Mouse (Mus musculus): ENCODE results near the gene Ndufa1. TPM values are rescaled to one million over a fixed set of nuclear protein-coding genes. Genes with fewer than 3 reads are reported as not detected.
A peak's percentile ranks its signal among the peaks of the same experiment; 100 is the strongest.
"Not testable (repeated sequence)": the region's sequence is repeated elsewhere in the genome, so short reads cannot be mapped to it uniquely, and the experiment has no call there.

The Ndufa1 gene
- 235 and 236 TPM in 2 replicates for polyA plus RNA-seq (2016; fragmentation: Nextera tagmentation; extraction: Ambion mirVana)

GRCm38 (mm10) chrX:37191105-37191743 lies at the start of gene Ndufa1, which contains the start of gene Rnf113a1:
Gene Ndufa1, minus strand, starts transcription at chrX:37191163.
Gene Rnf113a1, plus strand, starts transcription at chrX:37191245.
- ATAC-seq: peak; percentile 91
- Histone ChIP-seq H3K9me3 (replicated peaks) (no peaks in the 10 kb centered on the region), H3K4me3 (peak within 1 kb of the TSS; percentile 72), H3K4me1 (peaks cover 4% of the 10 kb centered on the region), H3K27ac (no peak within 1 kb of the TSS), H3K27me3 (replicated peaks) (no peaks in the 10 kb centered on the region), H3K9ac (peak within 1 kb of the TSS; percentile 75), H3K4me2 (peak within 1 kb of the TSS; percentile 78), H3K36me3 (no peaks in the 10 kb centered on the region)
- WGBS (ENCODE audit: insufficient replicate concordance): 6% methylated on average over 63 of the region's 63 CpGs

- H3K9ac ChIP-seq; H3K36me3 ChIP-seq; H3K4me3 ChIP-seq; H3K27ac ChIP-seq; ATAC-seq; H3K4me2 ChIP-seq; H3K4me1 ChIP-seq; H3K9me3 ChIP-seq (replicated peaks); H3K27me3 ChIP-seq (replicated peaks): not testable (repeated sequence)
- WGBS (ENCODE audit: insufficient replicate concordance): 52% methylated on average over 1 of the region's 1 CpGs
Observed at GRCm38 (mm10) chrX:37222158-37222557, 31.2 kb upstream of the Ndufa1 start, which contains the start of gene Rhox1. Gene Rhox1, minus strand, starts transcription at chrX:37222258.

- no peak for ATAC-seq
- 66% methylated on average over 10 of the region's 10 CpGs for WGBS (ENCODE audit: insufficient replicate concordance)
- no peaks in the 10 kb centered on the region for H3K36me3 ChIP-seq
Observed at GRCm38 (mm10) chrX:37210941-37211340, 20.0 kb upstream of the Ndufa1 start, which contains the start of gene Gm9. Gene Gm9, minus strand, starts transcription at chrX:37211041.

GRCm38 (mm10) chrX:37198676-37199075 lies 7.7 kb upstream of the Ndufa1 start:
- H3K36me3 ChIP-seq: no peaks in the 10 kb centered on the region
- no peak for ATAC-seq
- no peak overlapping the region for H3K4me2 ChIP-seq
- H3K9ac ChIP-seq: no peak overlapping the region
- H3K27ac ChIP-seq: no peak overlapping the region
- H3K27me3 ChIP-seq (replicated peaks): no peaks in the 10 kb centered on the region
- WGBS (ENCODE audit: insufficient replicate concordance): 29% methylated on average over 8 of the region's 8 CpGs
- H3K4me1 ChIP-seq: no peaks in the 10 kb centered on the region
- no peaks in the 10 kb centered on the region for H3K9me3 ChIP-seq (replicated peaks)
- H3K4me3 ChIP-seq: no peak overlapping the region

More at GRCm38 (mm10) chrX:37210941-37211340, 20.0 kb upstream of the Ndufa1 start, which contains the start of gene Gm9:
- no peaks in the 10 kb centered on the region for H3K9me3 ChIP-seq (replicated peaks)
- H3K4me2 ChIP-seq: no peak within 1 kb of the TSS
- no peaks in the 10 kb centered on the region for H3K4me1 ChIP-seq
- no peaks in the 10 kb centered on the region for H3K27me3 ChIP-seq (replicated peaks)
- no peak within 1 kb of the TSS for H3K4me3 ChIP-seq
- H3K27ac ChIP-seq: no peak within 1 kb of the TSS
- no peak within 1 kb of the TSS for H3K9ac ChIP-seq

- no peak overlapping the region for H3K27ac ChIP-seq
- 18% methylated on average over 28 of the region's 28 CpGs for WGBS (ENCODE audit: insufficient replicate concordance)
- peak; percentile 27; the same call in 1 of the 2 replicates for ATAC-seq
- H3K9ac ChIP-seq: peak overlapping the region; percentile 75
- H3K9me3 ChIP-seq (replicated peaks): no peaks in the 10 kb centered on the region
- peaks cover 4% of the 10 kb centered on the region for H3K4me1 ChIP-seq
- peak overlapping the region; percentile 72 for H3K4me3 ChIP-seq
- no peaks in the 10 kb centered on the region for H3K27me3 ChIP-seq (replicated peaks)
- no peaks in the 10 kb centered on the region for H3K36me3 ChIP-seq
- peak overlapping the region; percentile 78 for H3K4me2 ChIP-seq
Observed at GRCm38 (mm10) chrX:37191744-37192379, 899 bp upstream of the Ndufa1 start.

GRCm38 (mm10) chrX:37190755-37191104 lies 233 bp downstream of the Ndufa1 start:
- Histone ChIP-seq H3K4me3 (peak overlapping the region; percentile 72), H3K9ac (peak overlapping the region; percentile 75), H3K27me3 (replicated peaks) (no peaks in the 10 kb centered on the region), H3K4me2 (peak overlapping the region; percentile 78), H3K9me3 (replicated peaks) (no peaks in the 10 kb centered on the region), H3K27ac (no peak overlapping the region), H3K4me1 (peaks cover 4% of the 10 kb centered on the region), H3K36me3 (no peaks in the 10 kb centered on the region)
- peak; percentile 12; the same call in 1 of the 2 replicates for ATAC-seq
- WGBS (ENCODE audit: insufficient replicate concordance): 12% methylated on average over 20 of the region's 20 CpGs

- H3K9me3 ChIP-seq (replicated peaks); H3K4me1 ChIP-seq; H3K4me2 ChIP-seq; H3K27me3 ChIP-seq (replicated peaks); H3K9ac ChIP-seq; ATAC-seq; H3K27ac ChIP-seq; H3K36me3 ChIP-seq; H3K4me3 ChIP-seq: not testable (repeated sequence)
- 55% methylated on average over 8 of the region's 8 CpGs for WGBS (ENCODE audit: insufficient replicate concordance)
Observed at GRCm38 (mm10) chrX:37184401-37184800, 6.6 kb downstream of the Ndufa1 start.

GRCm38 (mm10) chrX:37168742-37169141 lies 22.2 kb downstream of the Ndufa1 start, which contains the start of gene Akap14:
Gene Akap14, minus strand, starts transcription at chrX:37168842.
- no peak within 1 kb of the TSS for H3K27ac ChIP-seq
- no peak within 1 kb of the TSS for H3K4me2 ChIP-seq
- no peaks in the 10 kb centered on the region for H3K9me3 ChIP-seq (replicated peaks)
- WGBS (ENCODE audit: insufficient replicate concordance): 52% methylated on average over 5 of the region's 5 CpGs
- no peak within 1 kb of the TSS for H3K9ac ChIP-seq
- no peaks in the 10 kb centered on the region for H3K4me1 ChIP-seq
- ATAC-seq: no peak
- H3K27me3 ChIP-seq (replicated peaks): no peaks in the 10 kb centered on the region
- no peak within 1 kb of the TSS for H3K4me3 ChIP-seq
- H3K36me3 ChIP-seq: no peaks in the 10 kb centered on the region

GRCm38 (mm10) chrX:37167085-37167484 lies 23.9 kb downstream of the Ndufa1 start:
- H3K4me3 ChIP-seq: no peak overlapping the region
- WGBS (ENCODE audit: insufficient replicate concordance): 12% methylated on average over 3 of the region's 3 CpGs
- no peaks in the 10 kb centered on the region for H3K4me1 ChIP-seq
- no peaks in the 10 kb centered on the region for H3K9me3 ChIP-seq (replicated peaks)
- ATAC-seq: no peak
- no peaks in the 10 kb centered on the region; the same call in 1 of the 2 replicates for H3K27me3 ChIP-seq (replicated peaks)
- H3K36me3 ChIP-seq: no peaks in the 10 kb centered on the region
- H3K27ac ChIP-seq: no peak overlapping the region
- no peak overlapping the region for H3K9ac ChIP-seq
- no peak overlapping the region for H3K4me2 ChIP-seq

- Histone ChIP-seq H3K27me3 (replicated peaks) (no peaks in the 10 kb centered on the region; the same call in 1 of the 2 replicates), H3K4me2 (no peak overlapping the region), H3K9ac (no peak overlapping the region), H3K4me3 (no peak overlapping the region), H3K27ac (no peak overlapping the region), H3K36me3 (no peaks in the 10 kb centered on the region), H3K9me3 (replicated peaks) (no peaks in the 10 kb centered on the region), H3K4me1 (no peaks in the 10 kb centered on the region)
- 81% methylated on average over 18 of the region's 18 CpGs for WGBS (ENCODE audit: insufficient replicate concordance)
- no peak for ATAC-seq
Observed at GRCm38 (mm10) chrX:37163115-37163514, 27.8 kb downstream of the Ndufa1 start.

GRCm38 (mm10) chrX:37161169-37161568 lies 29.8 kb downstream of the Ndufa1 start:
- ATAC-seq: no peak
- 69% methylated on average over 10 of the region's 10 CpGs for WGBS (ENCODE audit: insufficient replicate concordance)
- no peak overlapping the region for H3K4me3 ChIP-seq
- H3K27me3 ChIP-seq (replicated peaks): no peaks in the 10 kb centered on the region; the same call in 1 of the 2 replicates
- H3K27ac ChIP-seq: no peak overlapping the region
- H3K36me3 ChIP-seq: 0 out of 2 replicates have a peak, but pooled peaks cover 3% of the 10 kb centered on the region
- H3K4me1 ChIP-seq: no peaks in the 10 kb centered on the region
- H3K9me3 ChIP-seq (replicated peaks): no peaks in the 10 kb centered on the region
- no peak overlapping the region for H3K4me2 ChIP-seq
- H3K9ac ChIP-seq: no peak overlapping the region

- no peaks in the 10 kb centered on the region for H3K9me3 ChIP-seq (replicated peaks)
- H3K9ac ChIP-seq: no peak overlapping the region
- no peak for ATAC-seq
- H3K27me3 ChIP-seq (replicated peaks): no peaks in the 10 kb centered on the region
- no peak overlapping the region for H3K27ac ChIP-seq
- H3K36me3 ChIP-seq: peaks cover 18% of the 10 kb centered on the region
- no peak overlapping the region for H3K4me2 ChIP-seq
- no peaks in the 10 kb centered on the region for H3K4me1 ChIP-seq
- WGBS (ENCODE audit: insufficient replicate concordance): 56% methylated on average over 4 of the region's 4 CpGs
- no peak overlapping the region for H3K4me3 ChIP-seq
Observed at GRCm38 (mm10) chrX:37157839-37158238, 33.1 kb downstream of the Ndufa1 start.

Data from liver, embryonic 12.5 days (tissue).